Mouse (Mus musculus) MEL (cell line): ENCODE measurements around the gene Dync2h1.
"Not testable (repeated sequence)": the region's sequence is repeated elsewhere in the genome, so short reads cannot be mapped to it uniquely, and the experiment has no call there.

Source experiments
- CTCF ChIP-seq, 3 experiments: IDR thresholded peaks in 2 of 3; conservative IDR thresholded peaks in 1 of 3; 2 replicates each; pipeline ENCODE4 v1.5.1; 2011 to 2012; ENCODE audit warnings: low read length in 3 of 3, low read depth in 2 of 3, mild to moderate bottlenecking in 2 of 3, improper control_type of control experiment in 1 of 3, inconsistent platforms in 1 of 3, mixed read lengths in 1 of 3, moderate library complexity in 1 of 3; ENCODE audit not compliant: control insufficient read depth in 1 of 3, insufficient read depth in 1 of 3, poor library complexity in 1 of 3, severe bottlenecking in 1 of 3
- NELFE ChIP-seq: IDR thresholded peaks from 2 replicates; pipeline ENCODE4 v1.6.1; 2011; ENCODE audit warnings: low read depth, low read length, improper control_type of control experiment
- TAL1 ChIP-seq: IDR thresholded peaks from 2 replicates; pipeline ENCODE4 v1.6.1; 2012; ENCODE audit warnings: mild to moderate bottlenecking, inconsistent platforms, low read length, moderate library complexity, mixed read lengths
- USF1 ChIP-seq: IDR thresholded peaks from 2 replicates; pipeline ENCODE4 v1.6.1; 2014; ENCODE audit warnings: low read depth, mild to moderate bottlenecking, inconsistent platforms, low read length, improper control_type of control experiment, moderate library complexity

DNA sequence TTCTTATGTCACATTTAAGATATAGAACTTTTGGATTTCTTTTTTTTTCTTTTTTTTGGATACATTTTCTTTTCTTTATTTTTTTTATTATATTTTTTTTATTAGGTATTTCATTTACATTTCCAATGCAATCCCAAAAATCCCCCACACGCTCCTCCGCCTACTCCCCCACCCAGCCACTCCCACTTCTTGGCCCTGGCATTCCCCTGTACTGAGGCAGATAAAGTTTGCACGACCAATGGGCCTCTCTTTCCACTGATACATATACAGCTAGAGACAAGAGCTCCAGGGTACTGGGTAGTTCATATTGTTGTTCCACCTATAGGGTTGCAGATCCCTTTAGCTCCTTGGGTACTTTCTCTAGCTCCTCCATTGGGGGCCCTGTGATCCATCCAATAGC lies 6.4 kb upstream of the Dync2h1 start:
- TF ChIP-seq CTCF (IDR thresholded peaks at IDR 0.05 in 2 of 3, conservative IDR thresholded peaks at IDR 0.05 in 1 of 3; ENCODE audit: control insufficient read depth in 1 of 3, insufficient read depth in 1 of 3, low read depth in 2 of 3, low read length in 3 of 3, poor library complexity in 1 of 3, severe bottlenecking in 1 of 3); NELFE; USF1; TAL1: not testable (repeated sequence)
